Mouse (Mus musculus) left cerebral cortex, postnatal 10 days (tissue): ENCODE measurements around the gene Nrcam. TPM values are rescaled to one million over a fixed set of nuclear protein-coding genes. Genes with fewer than 3 reads are reported as not detected.
"Not testable (repeated sequence)": the region's sequence is repeated elsewhere in the genome, so short reads cannot be mapped to it uniquely, and the experiment has no call there.

Experiments
- DNase-seq, 2 experiments: peaks; one replicate each; pipeline ENCODE4 v3.0.0; 2021 to 2022; ENCODE audit warnings: low spot score in 2 of 2, mixed read lengths in 1 of 2; ENCODE audit errors: extremely low spot score in 1 of 2
- intact Hi-C: fragments of 180-260 bp; cut with DNase I; formaldehyde crosslinking; loops from one replicate; pipeline ENCODE4 v1.15.1; 2025
- total RNA-seq, 2 experiments: library from RNA; stranded (reverse); gene quantifications; 2 replicates each; pipeline ENCODE4 v1.2.3; 2021

The Nrcam gene
- 100 to 1,000 TPM; 453 to 458 TPM for total RNA-seq

- intact Hi-C loops: loop anchor here (5.0 kb wide), 1 partner anchor 219 kb away; no protein-coding TSS in a partner anchor
- peak; percentile 65 to 82 for DNase-seq
Observed at GRCm38 (mm10) chr12:44328381-44329315, at the start of gene Nrcam. Nrcam (plus strand) TSS chr12:44328885.

GRCm38 (mm10) chr12:44280147-44280546 lies 48.5 kb upstream of the Nrcam start:
- intact Hi-C loops, DNase-seq: not testable (repeated sequence)

DNA sequence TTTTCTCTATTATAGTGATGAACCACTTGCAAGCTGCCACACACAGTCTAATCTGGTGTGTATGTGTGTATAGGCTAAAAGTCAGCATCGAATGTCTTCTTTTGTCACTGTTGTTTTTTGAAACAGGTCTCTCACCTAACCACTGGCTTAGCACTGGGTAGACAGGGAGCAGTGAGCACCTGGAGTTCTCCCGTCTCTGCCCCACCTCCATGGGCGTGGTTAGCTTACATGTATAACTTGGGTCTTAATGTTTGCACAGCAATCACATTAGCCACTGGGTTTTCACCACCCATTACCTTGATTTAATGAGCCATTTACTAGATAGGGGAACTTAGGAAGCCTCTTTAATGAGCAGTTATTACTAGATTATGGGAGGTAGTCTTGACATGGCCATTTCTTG lies 47.2 kb upstream of the Nrcam start:
- intact Hi-C loops: no loop called here
- no peak for DNase-seq

DNA sequence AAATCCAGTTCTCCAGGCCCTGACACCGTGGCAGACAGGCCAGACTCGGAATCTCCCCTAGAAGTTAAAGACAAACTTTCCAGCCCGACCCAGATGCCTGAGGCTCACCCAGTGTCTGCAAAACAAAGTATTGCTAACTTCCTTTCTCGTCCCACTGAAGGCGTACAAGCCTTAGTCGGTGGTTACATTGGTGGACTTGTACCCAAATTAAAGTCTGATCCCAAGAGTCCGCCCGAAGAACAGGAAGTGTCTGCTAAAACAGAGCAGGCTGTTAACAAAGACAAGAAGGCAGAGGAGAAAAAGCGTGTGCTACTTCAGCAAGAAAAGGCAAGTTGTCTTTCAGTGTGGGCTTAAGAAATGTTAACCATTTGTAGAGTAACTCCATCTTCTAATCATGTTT lies 45.3 kb upstream of the Nrcam start:
- intact Hi-C loops: no loop called here

DNA sequence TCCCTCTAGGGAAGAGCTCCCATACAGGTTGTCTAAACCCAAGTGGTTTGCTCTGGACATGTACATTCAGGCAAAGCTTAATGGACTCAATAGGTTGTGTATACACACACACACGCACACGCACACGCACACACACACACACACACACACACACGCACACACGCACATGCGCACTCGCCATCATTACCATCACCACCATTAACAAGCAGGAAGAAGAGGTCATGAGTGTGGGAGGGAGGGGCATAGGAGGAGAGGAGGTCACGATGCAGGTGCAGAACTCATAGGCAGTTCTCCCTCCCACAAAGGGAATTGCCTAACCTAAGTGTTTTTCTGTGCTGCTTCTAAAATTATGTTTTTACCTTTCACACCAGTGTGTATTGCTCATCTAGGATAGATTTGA lies 41.7 kb upstream of the Nrcam start:
- no peak for DNase-seq
- intact Hi-C loops: no loop called here

More for the DNA sequence above, 45.3 kb upstream of the Nrcam start:
- no peak for DNase-seq

- peak; percentile 55 to 61 for DNase-seq
- intact Hi-C loops: loop anchor here (5.0 kb wide), 2 partner anchors 255 to 280 kb away; no protein-coding TSS in a partner anchor
Observed at GRCm38 (mm10) chr12:44292281-44292680, 36.4 kb upstream of the Nrcam start.

DNA sequence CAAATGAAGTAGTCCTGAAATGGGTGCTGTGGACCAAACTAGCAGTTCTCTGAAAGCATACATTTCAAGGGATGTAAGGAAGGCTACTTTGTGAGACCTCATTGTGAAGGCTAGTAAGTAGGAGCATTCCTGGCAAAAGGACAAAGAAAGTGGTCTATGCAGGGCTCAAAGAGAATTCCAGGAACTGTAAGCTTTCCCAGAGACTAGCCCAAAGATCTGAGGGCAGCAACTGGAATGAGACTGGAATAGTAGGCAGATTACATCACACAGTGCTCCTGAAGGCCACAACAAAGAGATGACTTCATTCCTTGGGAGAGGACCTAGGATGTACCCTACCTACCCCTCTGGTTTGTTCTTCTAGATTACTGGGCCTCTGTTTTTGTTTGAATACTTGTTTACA lies 27.9 kb upstream of the Nrcam start:
- intact Hi-C loops: no loop called here
- DNase-seq: no peak

- intact Hi-C loops: no loop called here
- DNase-seq: no peak
Observed at GRCm38 (mm10) chr12:44304012-44304411, 24.7 kb upstream of the Nrcam start.

GRCm38 (mm10) chr12:44304869-44305268 lies 23.8 kb upstream of the Nrcam start:
- no peak for DNase-seq

DNA sequence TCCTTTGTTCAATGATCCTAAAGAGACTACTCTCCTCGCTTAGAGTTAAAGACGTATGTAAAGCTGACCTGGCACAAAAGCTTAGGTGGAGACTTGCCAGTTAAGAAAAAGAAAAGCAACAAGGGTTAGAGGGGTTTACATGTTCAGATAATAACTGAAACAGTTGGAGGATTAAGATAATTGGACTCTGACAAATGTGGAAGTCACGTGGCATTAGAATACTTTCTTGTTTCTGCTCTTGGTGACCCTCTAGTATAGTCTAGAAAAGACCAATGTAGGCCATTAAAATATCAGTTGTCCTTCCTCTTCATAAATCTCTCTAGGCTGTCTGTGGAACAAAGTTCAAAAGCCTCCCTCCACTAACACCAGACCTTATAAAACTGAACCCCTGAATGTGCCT lies 20.5 kb upstream of the Nrcam start:
- DNase-seq: no peak
- intact Hi-C loops: loop anchor here (5.0 kb wide), 1 partner anchor 259 kb away; no protein-coding TSS in a partner anchor

More at GRCm38 (mm10) chr12:44304869-44305268, 23.8 kb upstream of the Nrcam start:
- intact Hi-C loops: loop anchor here (5.0 kb wide), 1 partner anchor 262 kb away; no protein-coding TSS in a partner anchor

- intact Hi-C loops: no loop called here
- DNase-seq: no peak
Observed at GRCm38 (mm10) chr12:44315212-44315611, 13.5 kb upstream of the Nrcam start.

GRCm38 (mm10) chr12:44325091-44325490 lies 3.6 kb upstream of the Nrcam start:
- intact Hi-C loops: loop anchor here (5.0 kb wide), 1 partner anchor 222 kb away; no protein-coding TSS in a partner anchor
- DNase-seq: no peak

- DNase-seq: peak in 1 of 2 experiments; percentile 25
- intact Hi-C loops: loop anchor here (5.0 kb wide), 1 partner anchor 220 kb away; no protein-coding TSS in a partner anchor
Observed at GRCm38 (mm10) chr12:44327452-44327851, 1.2 kb upstream of the Nrcam start.

DNA sequence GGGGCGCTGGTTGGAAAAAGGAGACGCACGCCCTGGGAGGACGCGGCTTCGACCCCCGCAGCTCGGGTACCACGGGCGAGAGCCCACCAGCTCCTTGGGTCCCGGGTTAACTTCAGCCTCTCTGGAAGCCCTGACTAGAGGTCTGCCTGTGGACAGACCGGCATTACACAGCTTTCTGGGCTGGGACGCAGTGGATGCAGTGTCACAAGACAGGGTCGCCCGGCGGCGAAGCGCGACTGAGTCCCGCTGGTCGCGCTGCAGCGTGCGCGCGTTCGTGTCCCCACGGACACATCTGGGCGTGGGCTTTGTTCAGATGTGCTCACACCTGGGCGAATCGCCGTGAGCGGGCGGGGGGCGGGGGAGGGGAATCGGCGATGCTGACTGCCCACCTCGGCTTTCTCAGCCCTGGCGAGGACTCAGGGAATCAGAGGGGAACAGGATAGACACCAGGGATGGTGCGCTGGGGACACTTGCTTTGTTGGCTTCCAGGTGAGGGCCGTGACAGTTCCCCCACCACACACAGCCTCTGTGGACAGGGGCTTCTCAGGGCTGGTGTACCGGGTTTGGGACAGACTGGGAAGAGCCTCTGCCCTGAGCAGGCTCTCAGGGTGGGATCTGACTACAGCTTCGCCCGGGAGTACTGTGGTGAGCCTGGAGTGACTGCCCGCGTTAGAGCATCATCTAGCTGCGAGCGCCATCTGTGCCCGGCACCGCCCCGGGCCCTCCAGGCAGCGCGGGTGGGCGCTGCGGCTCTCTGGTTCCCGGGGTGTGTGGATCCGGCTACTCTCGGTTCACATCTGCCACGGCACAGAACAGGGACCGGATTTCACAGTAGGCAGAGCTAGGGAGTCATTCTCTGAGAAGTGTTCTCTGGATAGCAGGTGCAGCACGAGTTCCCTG lies 881 bp downstream of the Nrcam start:
- peak; percentile 28 to 59 for DNase-seq
- intact Hi-C loops: loop anchor here (5.0 kb wide), 2 partner anchors 73 to 218 kb away; no protein-coding TSS in a partner anchor

DNA sequence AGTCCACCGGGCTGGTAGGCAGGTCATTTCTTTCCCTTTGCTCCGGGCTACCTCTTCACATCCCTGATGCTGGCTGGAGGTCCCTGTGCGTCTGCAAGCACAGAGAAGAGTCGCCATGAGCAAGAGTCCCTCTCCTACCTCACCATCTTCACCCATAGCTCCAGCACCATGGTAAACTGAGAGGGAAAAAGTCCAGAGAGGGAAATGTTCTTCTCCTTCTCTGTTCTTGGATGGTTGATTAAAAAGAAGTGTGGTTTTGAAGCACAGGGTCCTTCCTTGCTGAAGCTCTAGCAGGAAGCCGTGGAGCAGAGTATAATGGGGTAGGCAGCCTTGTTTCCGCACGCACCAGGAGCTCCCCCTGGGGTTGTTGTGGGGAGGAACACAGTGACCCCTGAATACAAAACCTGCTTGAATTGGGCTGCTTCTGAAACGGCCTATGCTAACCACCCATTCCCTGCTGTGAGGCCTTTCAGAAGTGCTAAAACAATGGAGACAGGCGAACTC lies 1.6 kb downstream of the Nrcam start:
- intact Hi-C loops: loop anchor here (5.0 kb wide), 1 partner anchor 72 kb away; no protein-coding TSS in a partner anchor
- DNase-seq: peak in 1 of 2 experiments; percentile 23

DNA sequence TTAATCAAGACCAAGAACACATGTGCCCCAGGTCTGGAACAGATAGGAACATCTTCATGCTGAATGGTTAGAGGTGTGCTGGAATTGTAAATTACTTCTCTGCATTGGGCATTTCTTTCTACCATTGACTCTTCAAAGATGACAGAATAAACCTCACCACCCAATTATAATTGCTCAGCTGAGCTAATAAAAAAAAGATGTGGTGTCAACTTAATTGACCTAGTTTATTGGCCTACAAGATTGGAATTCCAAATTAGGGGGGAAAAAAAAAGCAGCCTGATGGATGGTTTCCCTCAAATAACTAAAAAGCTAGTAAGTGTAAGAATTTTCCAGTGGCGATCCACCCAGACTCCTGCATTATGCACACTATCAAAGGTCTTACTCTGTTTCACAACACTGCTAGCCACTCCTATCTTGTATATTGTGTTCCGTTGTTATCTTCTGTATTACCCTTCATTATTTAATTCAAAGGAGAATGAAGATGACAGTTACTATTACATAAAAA lies 8.5 kb downstream of the Nrcam start:
- no peak for DNase-seq
- intact Hi-C loops: no loop called here

DNA sequence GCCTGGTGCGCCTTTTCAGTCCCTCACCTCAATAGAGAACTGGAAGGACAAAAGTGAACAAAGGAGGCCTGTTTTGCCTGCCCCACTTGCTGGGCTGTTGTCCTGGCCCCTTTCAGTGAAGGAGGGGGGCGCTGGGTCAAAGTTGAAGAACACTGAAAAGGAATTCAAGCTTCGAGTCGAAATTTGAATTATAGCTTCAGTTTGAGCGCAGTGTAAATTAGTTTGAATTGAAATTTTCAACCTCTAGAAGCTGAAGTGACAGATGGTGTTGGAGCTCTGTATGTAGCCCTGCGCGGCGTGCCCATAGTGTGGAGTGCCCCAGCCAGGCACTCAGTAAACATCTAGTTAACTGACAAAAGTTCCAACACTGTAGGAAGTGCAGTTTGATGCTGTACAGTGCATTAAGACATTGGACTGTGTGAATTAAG lies 9.5 kb downstream of the Nrcam start:
- intact Hi-C loops: no loop called here
- DNase-seq: peak in 1 of 2 experiments; percentile 23

GRCm38 (mm10) chr12:44344075-44344474 lies 15.4 kb downstream of the Nrcam start:
- DNase-seq: no peak
- intact Hi-C loops: loop anchor here (5.0 kb wide), 1 partner anchor 33 kb away; no protein-coding TSS in a partner anchor
